Mouse (Mus musculus) forebrain, embryonic 16.5 days (tissue): ENCODE measurements around the gene Cntnap2. TPM values are rescaled to one million over a fixed set of nuclear protein-coding genes. Genes with fewer than 3 reads are reported as not detected.

Experiments
- ATAC-seq: fragments of 200-750 bp; cut with Nextera tagmentation; 2 replicates; pipeline ENCODE4 v1.8.0; 2017; ENCODE audit warnings: mild to moderate bottlenecking, moderate library complexity
- H3K27ac ChIP-seq: fragments of 300-500 bp; sonication (generic); 2 replicates; pipeline ENCODE4 v1.5.1; 2014; ENCODE audit warnings: low read length, control low read depth
- H3K27me3 ChIP-seq: fragments of 300-500 bp; sonication (generic); replicated peaks from 2 replicates; pipeline ENCODE4 v1.6.1; 2014; ENCODE audit warnings: low read length; ENCODE audit not compliant: control insufficient read depth, insufficient read depth
- H3K36me3 ChIP-seq: fragments of 300-500 bp; sonication (generic); 2 replicates; pipeline ENCODE4 v1.6.1; 2014; ENCODE audit not compliant: control insufficient read depth, insufficient read depth
- H3K4me1 ChIP-seq: fragments of 300-500 bp; sonication (generic); replicated peaks from 2 replicates; pipeline ENCODE4 v1.6.1; 2014; ENCODE audit warnings: low read length; ENCODE audit not compliant: control insufficient read depth, insufficient read depth
- H3K4me2 ChIP-seq: fragments of 300-500 bp; sonication (generic); 2 replicates; pipeline ENCODE4 v1.6.1; 2014; ENCODE audit warnings: mild to moderate bottlenecking, low read length, control low read depth
- H3K4me3 ChIP-seq: fragments of 300-500 bp; sonication (generic); replicated peaks from 2 replicates; pipeline ENCODE4 v1.5.1; 2014; ENCODE audit warnings: mild to moderate bottlenecking, low read length, control low read depth
- H3K9ac ChIP-seq: fragments of 300-500 bp; sonication (generic); replicated peaks from 2 replicates; pipeline ENCODE4 v1.6.1; 2014; ENCODE audit warnings: low read depth, low read length, control low read depth
- H3K9me3 ChIP-seq: fragments of 300-500 bp; sonication (generic); 2 replicates; pipeline ENCODE4 v1.6.1; 2016; ENCODE audit warnings: low read length; ENCODE audit not compliant: control insufficient read depth
- WGBS: fragments of 180-500 bp; shearing (Covaris S2); extraction: QIAGEN DNeasy Blood & Tissue Kit; methylation state at CpG from one replicate; pipeline ENCODE4 v1.1.7; 2014; 5-methylcytosine and 5-hydroxymethylcytosine counted together
- polyA plus RNA-seq: library from polyadenylated mRNA; unstranded; fragments of >200 nt; fragmentation: Nextera tagmentation; extraction: Ambion mirVana; gene quantifications from 2 replicates; pipeline ENCODE4 v1.2.1, GENCODE M21; 2015

The Cntnap2 gene
- polyA plus RNA-seq, 1 experiment from 2014 or later = 72.7 TPM

GRCm38 (mm10) chr6:47306954-47307353, 2247.8 kb downstream of the Cntnap2 start:
- Histone ChIP-seq H3K4me1 (peaks cover 7% of the 10 kb centered on the region; the same call in 1 of the 2 replicates), H3K4me2 (no peak overlapping the region), H3K27me3 (no peaks in the 10 kb centered on the region), H3K27ac (peak overlapping the region; percentile 39; the same call in 1 of the 2 replicates), H3K9ac (no peak overlapping the region), H3K36me3 (no peaks in the 10 kb centered on the region), H3K9me3 (no peaks in the 10 kb centered on the region), H3K4me3 (no peak overlapping the region)
- peak; percentile 80 for ATAC-seq
- WGBS = 48% methylated on average over 12 of the region's 12 CpGs

DNA sequence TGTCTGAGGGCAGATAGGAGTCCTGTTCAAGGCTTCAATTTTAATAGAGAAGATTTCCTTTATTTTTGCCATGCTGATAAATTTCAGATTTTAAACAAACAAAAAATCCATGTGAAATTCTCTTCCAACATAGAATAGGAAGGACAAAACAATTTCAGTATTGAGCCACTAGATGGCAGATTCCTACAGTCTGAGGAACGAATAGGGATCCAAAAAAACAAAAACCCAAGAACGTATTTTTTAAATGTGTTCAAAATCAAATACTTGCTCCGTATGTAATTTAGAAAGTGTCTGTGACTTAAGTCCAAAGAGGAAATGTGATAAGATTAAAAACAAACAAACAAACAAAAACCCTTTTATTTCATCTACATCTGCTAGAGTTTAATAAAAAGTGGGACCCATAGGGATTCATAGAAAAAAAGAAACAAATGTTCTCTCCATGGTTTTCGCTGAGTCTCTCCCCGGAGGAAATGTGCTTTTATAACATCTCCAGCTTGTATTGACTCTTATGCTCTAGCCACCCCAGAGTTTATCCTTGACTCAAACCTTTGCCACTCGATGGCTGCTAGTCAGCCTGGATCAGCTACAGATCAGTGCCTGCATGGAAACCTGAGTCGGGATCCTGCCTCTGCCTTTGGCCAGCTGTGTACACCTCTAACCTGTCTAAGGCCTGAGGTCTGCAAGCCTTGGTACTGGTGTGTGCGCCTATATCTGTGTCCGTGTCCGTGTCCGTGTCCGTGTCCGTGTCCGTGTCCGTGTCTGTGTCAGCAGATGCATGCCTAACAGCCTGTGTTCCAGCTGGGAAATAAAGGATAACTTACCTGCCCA, 2255.6 kb downstream of the Cntnap2 start:
- Histone ChIP-seq H3K4me2 (peak overlapping the region; percentile 43), H3K4me1 (peaks cover 16% of the 10 kb centered on the region), H3K9me3 (no peaks in the 10 kb centered on the region), H3K27ac (no peak overlapping the region), H3K27me3 (no peaks in the 10 kb centered on the region), H3K9ac (peak overlapping the region; percentile 28; the same call in 1 of the 2 replicates), H3K4me3 (peak overlapping the region; percentile 14; the same call in 1 of the 2 replicates), H3K36me3 (no peaks in the 10 kb centered on the region)
- WGBS = 53% methylated on average over 15 of the region's 15 CpGs
- peak; percentile 23; the same call in 1 of the 2 replicates for ATAC-seq

DNA sequence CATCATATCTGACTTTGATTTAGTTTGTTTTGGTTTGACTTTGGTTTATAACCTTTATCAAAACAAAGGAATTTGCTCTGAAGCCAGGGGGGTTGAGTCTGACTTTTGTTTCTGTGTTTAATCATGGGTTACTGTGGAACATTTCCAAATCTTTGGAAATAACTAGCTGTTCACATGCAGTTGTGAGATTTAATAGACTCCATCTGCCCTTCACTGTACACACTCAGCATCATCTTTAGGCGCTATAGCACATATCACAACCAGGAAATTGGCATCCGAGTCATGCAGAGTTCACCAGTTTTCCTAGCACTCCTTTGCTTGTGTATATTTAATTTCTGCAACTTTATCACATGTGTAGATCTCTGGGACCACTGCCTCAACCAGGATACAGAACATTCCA, 2256.3 kb downstream of the Cntnap2 start:
- no peak overlapping the region for H3K4me2 ChIP-seq
- no peak overlapping the region for H3K4me3 ChIP-seq
- no peak overlapping the region for H3K27ac ChIP-seq
- no peak for ATAC-seq
- no peak overlapping the region for H3K9ac ChIP-seq
- 74% methylated on average over 2 of the region's 2 CpGs for WGBS
- no peaks in the 10 kb centered on the region for H3K36me3 ChIP-seq
- peaks cover 19% of the 10 kb centered on the region for H3K4me1 ChIP-seq
- no peaks in the 10 kb centered on the region for H3K9me3 ChIP-seq
- H3K27me3 ChIP-seq = no peaks in the 10 kb centered on the region

DNA sequence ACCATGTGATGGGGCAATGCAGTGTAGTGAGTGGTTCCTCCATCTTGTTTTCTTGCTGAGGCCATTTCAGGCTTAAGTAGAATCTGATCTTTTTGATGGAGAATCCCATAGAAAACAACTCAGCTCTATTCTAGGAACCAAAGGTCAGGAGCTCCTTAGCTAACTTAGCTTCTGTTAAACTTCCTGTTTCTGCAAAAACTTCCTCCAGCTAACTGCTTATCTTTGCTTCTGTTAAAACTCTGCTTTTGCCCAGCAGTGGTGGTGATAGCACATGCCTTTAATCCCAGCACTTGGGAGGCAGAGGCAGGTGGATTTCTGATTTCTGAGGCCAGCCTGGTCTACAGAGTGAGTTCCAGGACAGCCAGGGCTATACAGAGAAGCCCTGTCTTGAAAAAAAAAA, 2258.1 kb downstream of the Cntnap2 start:
- Histone ChIP-seq H3K4me2 (no peak overlapping the region), H3K9ac (no peak overlapping the region), H3K36me3 (no peaks in the 10 kb centered on the region), H3K4me1 (peaks cover 19% of the 10 kb centered on the region), H3K9me3 (no peaks in the 10 kb centered on the region), H3K27me3 (no peaks in the 10 kb centered on the region), H3K27ac (no peak overlapping the region), H3K4me3 (no peak overlapping the region)
- ATAC-seq = no peak

DNA sequence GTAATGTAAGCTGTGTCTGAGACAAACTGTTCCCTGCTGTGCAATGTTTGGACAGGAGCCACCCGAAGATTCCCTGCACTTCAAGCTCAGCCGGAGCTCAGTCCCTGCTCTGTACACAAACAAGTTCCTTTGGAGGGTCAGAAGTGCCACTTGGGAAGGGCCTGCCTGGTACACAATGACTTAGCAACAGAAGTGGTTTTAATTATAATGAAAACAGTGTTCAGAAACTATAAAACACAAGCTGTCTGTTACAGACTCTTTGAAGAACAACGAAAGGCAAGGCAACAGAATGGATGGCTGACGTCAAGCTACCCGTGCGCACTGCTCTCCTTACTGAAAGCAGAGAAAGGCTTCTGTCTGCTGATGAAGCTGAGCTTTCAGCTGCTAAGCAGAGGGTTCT, 2259.5 kb downstream of the Cntnap2 start:
- peak; percentile 89 for ATAC-seq

GRCm38 (mm10) chr6:47319309-47319983, 2260.3 kb downstream of the Cntnap2 start:
- peak; percentile 62; the same call in 1 of the 2 replicates for ATAC-seq
- Histone ChIP-seq H3K36me3 (no peaks in the 10 kb centered on the region), H3K27me3 (no peaks in the 10 kb centered on the region), H3K9me3 (no peaks in the 10 kb centered on the region), H3K9ac (no peak overlapping the region), H3K4me2 (peak overlapping the region; percentile 45; the same call in 1 of the 2 replicates), H3K4me3 (no peak overlapping the region), H3K4me1 (peaks cover 23% of the 10 kb centered on the region), H3K27ac (0 out of 2 replicates have a peak overlapping the region, but pooled peaks have one; percentile 29)
- WGBS = 17% methylated on average over 5 of the region's 5 CpGs

More for the DNA sequence above, 2259.5 kb downstream of the Cntnap2 start:
- Histone ChIP-seq H3K4me1 (peaks cover 19% of the 10 kb centered on the region), H3K36me3 (no peaks in the 10 kb centered on the region), H3K4me3 (peak overlapping the region; percentile 28), H3K9ac (0 out of 2 replicates have a peak overlapping the region, but pooled peaks have one; percentile 32), H3K9me3 (no peaks in the 10 kb centered on the region), H3K27ac (peak overlapping the region; percentile 86), H3K27me3 (no peaks in the 10 kb centered on the region), H3K4me2 (peak overlapping the region; percentile 45)
- under 1% methylated on average over 6 of the region's 6 CpGs for WGBS

DNA sequence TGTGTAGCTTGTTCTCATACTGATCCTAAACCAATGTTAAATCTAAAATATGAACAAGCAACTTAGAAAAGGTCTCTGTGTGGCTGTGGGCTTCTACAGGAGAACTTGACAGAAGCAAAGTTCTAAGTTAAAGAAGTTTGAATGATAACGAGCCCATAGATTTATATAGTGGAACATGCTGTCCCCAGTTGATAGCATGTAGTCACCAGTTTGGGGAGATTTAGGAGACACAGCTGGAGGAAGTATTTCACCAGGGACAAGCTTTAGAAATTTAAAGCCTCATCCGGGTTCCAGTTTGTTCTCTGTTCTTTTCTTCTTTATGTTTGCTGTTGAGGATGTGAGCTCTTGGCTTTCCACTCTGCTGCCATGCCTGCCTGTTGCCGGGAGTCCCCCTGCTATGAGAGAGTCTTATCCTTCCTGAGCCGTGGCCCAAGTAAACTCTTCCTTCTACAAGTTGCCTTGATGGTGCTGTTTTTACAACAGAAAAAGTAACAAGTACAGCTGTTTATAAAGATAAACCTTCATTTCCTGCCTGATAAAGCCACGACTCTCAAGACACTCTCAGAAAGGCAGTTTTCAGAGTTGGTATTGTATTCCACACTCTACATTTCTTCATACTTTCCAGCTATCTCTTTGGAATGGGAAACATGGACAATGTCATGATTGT, 2264.1 kb downstream of the Cntnap2 start:
- Histone ChIP-seq H3K4me3 (no peak overlapping the region), H3K9ac (no peak overlapping the region), H3K4me2 (no peak overlapping the region), H3K36me3 (no peaks in the 10 kb centered on the region), H3K27ac (no peak overlapping the region), H3K4me1 (peaks cover 18% of the 10 kb centered on the region), H3K9me3 (no peaks in the 10 kb centered on the region), H3K27me3 (no peaks in the 10 kb centered on the region)
- ATAC-seq = no peak
- 74% methylated on average over 5 of the region's 5 CpGs for WGBS

- Histone ChIP-seq H3K36me3 (no peaks in the 10 kb centered on the region), H3K27ac (no peak overlapping the region), H3K4me1 (peaks cover 13% of the 10 kb centered on the region), H3K9ac (no peak overlapping the region), H3K4me2 (no peak overlapping the region), H3K4me3 (no peak overlapping the region), H3K27me3 (no peaks in the 10 kb centered on the region), H3K9me3 (no peaks in the 10 kb centered on the region)
- WGBS = 29% methylated on average over 5 of the region's 5 CpGs
- peak; percentile 65 for ATAC-seq
Observed at GRCm38 (mm10) chr6:47323886-47324285, 2264.7 kb downstream of the Cntnap2 start.

DNA sequence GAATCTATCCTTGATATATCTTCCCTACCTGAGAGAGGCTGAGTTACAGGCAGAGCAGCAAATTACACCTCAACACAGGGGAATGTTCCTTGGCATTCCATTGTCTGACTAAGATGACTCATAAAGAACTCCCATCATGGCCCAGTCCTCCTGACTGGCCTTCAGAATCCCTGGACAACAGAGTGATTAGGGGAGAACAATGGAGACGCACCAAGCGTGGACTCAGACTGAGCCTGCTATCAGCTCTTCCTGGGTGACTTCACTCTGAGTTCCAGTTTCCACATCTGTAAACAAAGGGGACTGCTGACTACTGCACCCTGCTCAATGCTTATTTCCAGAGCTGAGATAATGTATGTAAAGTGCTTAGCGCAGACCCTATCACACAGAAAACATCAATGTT, 2269.1 kb downstream of the Cntnap2 start:
- H3K9ac ChIP-seq = no peak overlapping the region
- H3K4me3 ChIP-seq = no peak overlapping the region
- peaks cover 4% of the 10 kb centered on the region; the same call in 1 of the 2 replicates for H3K4me1 ChIP-seq
- no peaks in the 10 kb centered on the region for H3K27me3 ChIP-seq
- ATAC-seq = no peak
- no peaks in the 10 kb centered on the region for H3K36me3 ChIP-seq
- no peak overlapping the region for H3K27ac ChIP-seq
- no peaks in the 10 kb centered on the region for H3K9me3 ChIP-seq
- 73% methylated on average over 3 of the region's 3 CpGs for WGBS
- H3K4me2 ChIP-seq = no peak overlapping the region
